Mouse (Mus musculus) spleen, adult 2 months (tissue): ENCODE measurements around the gene Gm28043.

Experiments
- CTCF ChIP-seq: fragments of 200-500 bp; IDR thresholded peaks from 2 replicates; pipeline ENCODE4 v1.5.1; 2011; ENCODE audit warnings: mild to moderate bottlenecking, inconsistent platforms; ENCODE audit not compliant: insufficient read depth, insufficient read length, insufficient replicate concordance; ENCODE audit errors: extremely low read depth
- POLR2A ChIP-seq: fragments of 200-500 bp; IDR thresholded peaks from 2 replicates; pipeline ENCODE4 v1.6.1; 2011; ENCODE audit warnings: low read depth, low read length, inconsistent platforms

- TF ChIP-seq CTCF (no peak), POLR2A (no peak)
Observed at GRCm38 (mm10) chr17:29637895-29638294, 23.2 kb downstream of the Gm28043 start.
